In genomic region chr10:123091737-123092136, GRCm38 (mm10) we compare ENCODE assay signal across 8 mouse cellular contexts. TPM values are rescaled to one million over a fixed set of nuclear protein-coding genes. Genes with fewer than 3 reads are reported as not detected.
DNase-seq lines count a peak whose midpoint lies in the region; ATAC-seq and TF ChIP-seq lines count a peak whose summit lies in the region.

No protein-coding gene starts in this region.

- WGBS in kidney, embryonic 16.5 days = 34% methylated on average over 5 of the region's 5 CpGs
- 36% methylated on average over 5 of the region's 5 CpGs for WGBS in cerebellum, adult 2 months
- 24% methylated on average over 5 of the region's 5 CpGs for WGBS in large intestine, adult 2 months

- no peak for TF ChIP-seq EP300 in ES-Bruce4 (IDR thresholded peaks at IDR 0.05; ENCODE audit: insufficient read depth, low read depth, low read length)

- TF ChIP-seq CTCF in ES-Bruce4 (IDR thresholded peaks at IDR 0.05; ENCODE audit: low read depth, low read length) = peak; percentile 18
- TF ChIP-seq CTCF in cerebellum, adult 2 months (IDR thresholded peaks at IDR 0.05; ENCODE audit: borderline replicate concordance, insufficient read depth, low read depth, low read length) = peak; percentile 70; the same call in 1 of the 2 replicates

- no peaks in the 10 kb centered on the region for H3K36me3 ChIP-seq in kidney, embryonic 16.5 days (ENCODE audit: insufficient read depth, low read length)
- no peaks in the 10 kb centered on the region for H3K36me3 ChIP-seq in ES-Bruce4 (ENCODE audit: control insufficient read depth, insufficient read depth, low read length, poor library complexity, severe bottlenecking)

- no peaks in the 10 kb centered on the region for H3K4me1 ChIP-seq in kidney, embryonic 16.5 days (ENCODE audit: insufficient read depth, low read length)
- H3K4me1 ChIP-seq in ES-Bruce4 (ENCODE audit: control insufficient read depth, insufficient read depth, low read length) = no peaks in the 10 kb centered on the region
- H3K4me1 ChIP-seq in cerebellum, adult 2 months (ENCODE audit: control insufficient read depth, insufficient read depth, low read length) = no peaks in the 10 kb centered on the region

- no peak for ATAC-seq in kidney, embryonic 16.5 days (ENCODE audit: low FRiP score, low TSS enrichment)
- peak; percentile 97 for ATAC-seq in frontal cortex, adult (ENCODE audit: low TSS enrichment)

- H3K27me3 ChIP-seq in kidney, embryonic 16.5 days (ENCODE audit: insufficient read depth, low read length) = no peaks in the 10 kb centered on the region
- no peaks in the 10 kb centered on the region; the same call in 1 of the 2 replicates for H3K27me3 ChIP-seq in ES-Bruce4 (ENCODE audit: control insufficient read depth, insufficient read depth, low read length, poor library complexity, severe bottlenecking)
- no peaks in the 10 kb centered on the region for H3K27me3 ChIP-seq in cerebellum, adult 2 months (ENCODE audit: control insufficient read depth, insufficient read depth, low read length)

- TF ChIP-seq POLR2A in ES-Bruce4 (IDR thresholded peaks at IDR 0.05; ENCODE audit: insufficient read depth, low read length) = no peak
- no peak for TF ChIP-seq POLR2A in cerebellum, adult 2 months (IDR thresholded peaks at IDR 0.05; ENCODE audit: borderline replicate concordance, insufficient read depth, low read length)

- H3K4me3 ChIP-seq in kidney, embryonic 16.5 days (ENCODE audit: low read length) = no peak overlapping the region
- no peak overlapping the region for H3K4me3 ChIP-seq in ES-Bruce4 (ENCODE audit: low read depth, low read length)
- H3K4me3 ChIP-seq in cerebellum, adult 2 months (replicated peaks; ENCODE audit: insufficient read depth, low read depth, low read length) = no peak overlapping the region

- H3K27ac ChIP-seq in kidney, embryonic 16.5 days (ENCODE audit: low read length) = no peak overlapping the region
- H3K27ac ChIP-seq in ES-Bruce4 (ENCODE audit: insufficient read depth, low read length) = no peak overlapping the region
- H3K27ac ChIP-seq in cerebellum, adult 2 months (ENCODE audit: insufficient read depth, low read length) = no peak overlapping the region

- peak; percentile 62 for DNase-seq in kidney, adult 18-20 months
- DNase-seq in cerebellum, adult 2 months = peak; percentile 42 to 56
- DNase-seq in large intestine, adult 2 months (ENCODE audit: low read depth, low spot score) = peak; percentile 62
- peak; percentile 46 for DNase-seq in lung, postnatal 25 days (ENCODE audit: low spot score)
- peak; percentile 14 to 17 for DNase-seq in spleen, postnatal 36 days (ENCODE audit: low spot score in 2 of 2)

- no peak overlapping the region for H3K9ac ChIP-seq in kidney, embryonic 16.5 days (replicated peaks; ENCODE audit: low read length)
- H3K9ac ChIP-seq in ES-Bruce4 (ENCODE audit: low read depth, poor library complexity, severe bottlenecking) = no peak overlapping the region

- H3K4me2 ChIP-seq in kidney, embryonic 16.5 days (replicated peaks; ENCODE audit: low read depth, low read length) = no peak overlapping the region

- H3K9me3 ChIP-seq in kidney, embryonic 16.5 days (ENCODE audit: low read length) = no peaks in the 10 kb centered on the region
- no peaks in the 10 kb centered on the region for H3K9me3 ChIP-seq in ES-Bruce4 (replicated peaks; ENCODE audit: control insufficient read depth, insufficient read depth, low read length, poor library complexity, severe bottlenecking)

RNA-seq across cellular contexts. Expression of gene Mon2, which starts 15.4 kb away (rescaled TPM):
- polyA plus RNA-seq in kidney, embryonic 16.5 days (2015; fragmentation: Nextera tagmentation; extraction: Ambion mirVana) = 19.0 and 22.6 TPM in 2 replicates
- 39.7 and 48.4 TPM in 2 replicates for polyA plus RNA-seq in ES-Bruce4 (2011; ENCODE audit: insufficient read depth, insufficient read length, low read depth, missing spikeins)
- polyA plus RNA-seq in cerebellum, adult 2 months (2012; rRNA removed) = 64.1 and 67.2 TPM in 2 replicates
- polyA plus RNA-seq in large intestine, adult 2 months (2012; rRNA removed) = 53.4 and 65.6 TPM in 2 replicates
